Mouse (Mus musculus) kidney, adult 2 months (tissue): ENCODE measurements around the gene Wnk3.

Experiments
- CTCF ChIP-seq: fragments of 200-500 bp; conservative IDR thresholded peaks from 2 replicates; pipeline ENCODE4 v1.5.1; 2011; ENCODE audit warnings: low read depth, mild to moderate bottlenecking, control low read depth, low read length, moderate library complexity, mixed read lengths; ENCODE audit not compliant: insufficient read depth, insufficient read length
- POLR2A ChIP-seq: fragments of 200-500 bp; IDR thresholded peaks from one replicate; pipeline ENCODE4 v1.6.1; 2011; ENCODE audit warnings: low read depth, low read length, control low read depth

GRCm38 (mm10) chrX:151313732-151314131, 115.9 kb downstream of the Wnk3 start:
- TF ChIP-seq CTCF (0 out of 2 replicates have a peak, but pooled peaks have one; percentile 19), POLR2A (no peak)
